Mouse (Mus musculus) liver, adult (tissue): ENCODE data around the gene Afg1l.
A peak's percentile ranks its signal among the peaks of the same experiment; 100 is the strongest.

Source experiments
- GATA4 ChIP-seq: IDR thresholded peaks from 2 replicates; pipeline ENCODE4 v1.6.1; 2014; ENCODE audit warnings: mild to moderate bottlenecking, low read length; ENCODE audit not compliant: insufficient replicate concordance

Gene Afg1l

DNA sequence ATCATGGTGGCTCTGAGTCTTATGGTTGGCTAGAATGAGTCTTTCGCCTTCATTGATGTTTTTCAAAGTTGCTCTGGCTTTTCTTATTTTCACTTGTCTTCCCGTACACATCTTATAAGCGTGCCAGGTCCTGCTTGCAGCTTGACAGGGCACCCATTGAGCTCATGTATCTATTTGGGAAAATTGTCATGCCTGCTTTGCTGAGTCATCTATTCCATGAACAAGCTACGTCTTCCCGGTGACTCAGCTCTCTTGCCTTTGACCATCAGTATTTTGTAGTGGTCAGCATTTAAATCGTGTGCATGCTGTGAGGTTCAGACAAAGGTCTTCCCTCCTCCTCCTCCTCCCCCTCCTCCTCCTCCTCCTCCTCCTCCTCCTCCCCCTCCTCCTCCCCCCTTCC, 178.9 kb downstream of the Afg1l start:
- no peak for TF ChIP-seq GATA4

DNA sequence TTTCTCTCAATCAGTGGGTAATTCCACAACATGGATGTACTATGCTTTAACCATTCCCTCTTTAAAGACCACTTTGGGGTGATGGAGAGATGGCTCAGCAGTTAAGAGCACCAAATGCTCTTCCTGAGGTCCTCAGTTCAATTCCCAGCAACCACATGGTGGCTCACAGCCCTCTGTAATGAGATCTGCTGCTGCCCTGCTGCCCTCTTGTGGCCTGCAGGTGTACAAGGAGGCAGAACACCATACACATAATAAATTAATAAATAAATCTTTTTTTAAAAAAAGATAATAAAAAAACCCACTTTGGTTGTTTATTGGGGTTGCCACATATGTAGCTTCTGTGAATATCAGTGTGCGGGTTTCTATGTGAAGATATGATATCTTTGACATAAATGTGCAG, 180.4 kb downstream of the Afg1l start:
- no peak for TF ChIP-seq GATA4

DNA sequence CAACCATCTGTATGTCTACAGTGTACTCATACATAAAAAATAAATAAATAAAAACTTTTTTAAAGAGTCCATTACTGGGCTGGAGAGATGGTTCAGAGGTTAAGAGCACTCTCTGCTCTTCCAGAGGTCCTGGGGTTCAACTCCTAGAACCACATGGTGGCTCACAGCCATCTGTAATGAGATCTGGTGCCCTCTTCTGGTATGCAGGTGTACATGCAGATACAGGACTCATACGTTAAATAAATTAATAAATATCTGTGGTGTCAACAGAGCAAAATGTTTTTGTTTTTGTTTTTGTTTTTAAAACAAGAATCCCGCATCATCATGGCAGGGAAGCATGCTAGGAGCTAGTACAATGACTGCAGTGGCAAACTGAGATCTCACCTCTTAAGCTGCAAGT, 181.3 kb downstream of the Afg1l start:
- no peak for TF ChIP-seq GATA4

DNA sequence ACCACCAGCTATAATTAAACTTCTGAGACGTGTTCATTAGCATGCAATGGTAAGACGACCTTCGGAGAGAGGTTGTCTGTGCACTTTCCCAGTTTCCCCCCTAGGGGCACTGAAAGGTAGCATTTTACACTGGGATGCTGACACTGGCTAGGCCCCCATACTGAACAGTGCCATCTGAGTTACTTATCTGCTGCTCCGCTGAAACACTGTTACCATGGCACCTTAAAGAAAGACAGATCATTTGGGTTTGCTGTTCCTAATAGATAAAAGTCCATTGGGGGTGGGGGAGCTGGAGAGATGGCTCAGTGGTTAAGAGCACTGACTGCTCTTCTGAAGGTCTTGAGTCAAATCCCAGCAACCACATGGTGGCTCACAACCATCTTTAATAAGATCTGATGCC, 181.8 kb downstream of the Afg1l start:
- no peak for TF ChIP-seq GATA4

DNA sequence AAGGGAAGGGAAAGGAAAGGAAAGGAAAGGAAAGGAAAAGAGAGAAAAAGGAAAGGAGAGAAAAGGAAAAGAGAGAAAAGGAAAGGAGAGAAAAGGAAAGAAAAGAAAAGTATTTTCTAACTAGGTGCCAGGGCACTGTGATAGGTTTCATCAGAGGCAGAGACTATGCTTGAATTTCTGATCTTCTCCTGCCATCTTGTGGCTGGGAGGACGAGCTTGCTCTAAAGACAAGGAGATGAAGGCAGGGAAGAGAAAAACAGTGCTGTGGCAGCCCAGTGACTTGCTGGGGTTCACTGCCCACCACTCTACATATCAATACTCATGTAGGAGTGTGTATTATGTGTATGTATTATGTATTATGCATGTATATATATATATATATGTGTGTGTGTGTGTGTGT, 183.3 kb downstream of the Afg1l start:
- TF ChIP-seq GATA4, result no peak

DNA sequence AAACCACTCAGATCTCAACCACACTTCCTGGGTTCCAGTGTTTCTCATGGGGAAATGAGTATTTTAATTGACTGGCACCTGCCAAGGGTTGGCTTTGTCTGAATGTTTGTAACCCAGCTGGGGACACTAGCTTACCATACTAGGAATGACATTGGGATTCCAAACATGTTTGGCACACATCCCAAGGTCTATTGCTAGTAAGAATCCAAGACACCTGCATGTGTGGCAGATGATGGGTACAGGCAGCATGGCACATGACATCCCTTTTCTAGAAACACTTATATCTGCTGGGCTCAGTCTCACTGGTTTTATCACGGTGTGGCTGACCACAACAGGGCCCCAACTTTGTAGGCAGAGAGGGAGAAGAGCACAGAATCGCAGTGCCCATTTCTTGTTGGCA, 184.0 kb downstream of the Afg1l start:
- TF ChIP-seq GATA4, result no peak

DNA sequence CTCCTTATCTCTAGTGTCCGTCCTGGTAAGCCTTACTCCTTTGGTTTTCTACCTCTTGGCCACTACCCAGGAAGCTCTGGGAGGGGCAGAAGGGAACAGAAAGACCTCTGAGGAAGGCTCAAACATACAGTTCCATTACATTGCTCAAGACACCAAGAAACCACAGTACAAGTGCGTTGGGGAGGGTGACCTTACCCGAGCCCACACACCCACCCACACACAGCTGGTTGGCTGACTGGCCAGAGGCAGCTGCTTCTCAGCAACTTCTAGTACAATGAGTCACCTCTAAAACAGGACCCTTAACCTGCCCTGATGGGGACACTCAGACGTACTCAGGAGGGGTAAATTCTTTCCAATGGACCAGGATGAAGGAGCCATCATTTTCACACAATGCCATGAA, 184.5 kb downstream of the Afg1l start:
- TF ChIP-seq GATA4, result no peak

DNA sequence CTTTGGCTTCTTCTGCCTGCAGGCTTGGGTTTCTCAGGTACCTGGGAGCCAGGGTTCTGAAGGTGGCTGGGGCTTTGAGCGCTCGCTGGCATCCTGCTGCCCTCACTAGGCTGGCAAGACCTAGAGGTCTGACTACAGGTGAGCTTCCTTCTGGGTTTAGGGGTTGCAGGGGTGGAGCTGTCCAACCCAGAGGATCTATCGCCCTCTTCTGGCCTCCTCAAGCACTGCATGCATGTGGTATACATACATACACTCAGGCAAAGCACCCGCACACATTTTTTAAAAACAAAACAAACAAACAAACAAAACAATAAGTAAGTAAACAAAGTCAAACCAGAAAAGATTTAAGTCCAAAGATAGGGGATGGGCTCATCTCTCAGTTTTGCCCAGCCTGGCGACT, 187.0 kb downstream of the Afg1l start:
- TF ChIP-seq GATA4, result no peak

DNA sequence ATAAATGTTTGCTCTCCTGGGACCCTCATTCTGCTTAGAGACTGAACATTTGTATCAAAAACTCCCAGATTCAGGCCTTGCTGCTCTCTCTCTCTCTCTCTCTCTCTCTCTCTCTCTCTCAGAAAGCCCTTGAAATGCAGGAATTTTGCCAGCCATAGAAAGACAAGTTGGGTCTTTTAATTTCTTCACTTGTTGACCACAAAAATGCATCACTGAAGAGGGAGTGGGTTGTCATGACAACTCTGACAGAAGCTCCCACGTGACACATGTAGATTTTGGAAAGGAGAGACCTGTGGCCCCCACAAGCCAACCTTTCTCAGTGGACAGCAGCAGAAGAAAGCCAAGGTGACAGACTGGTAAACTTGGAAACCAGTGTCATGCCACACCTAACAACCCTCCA, 190.7 kb downstream of the Afg1l start:
- TF ChIP-seq GATA4, result no peak

DNA sequence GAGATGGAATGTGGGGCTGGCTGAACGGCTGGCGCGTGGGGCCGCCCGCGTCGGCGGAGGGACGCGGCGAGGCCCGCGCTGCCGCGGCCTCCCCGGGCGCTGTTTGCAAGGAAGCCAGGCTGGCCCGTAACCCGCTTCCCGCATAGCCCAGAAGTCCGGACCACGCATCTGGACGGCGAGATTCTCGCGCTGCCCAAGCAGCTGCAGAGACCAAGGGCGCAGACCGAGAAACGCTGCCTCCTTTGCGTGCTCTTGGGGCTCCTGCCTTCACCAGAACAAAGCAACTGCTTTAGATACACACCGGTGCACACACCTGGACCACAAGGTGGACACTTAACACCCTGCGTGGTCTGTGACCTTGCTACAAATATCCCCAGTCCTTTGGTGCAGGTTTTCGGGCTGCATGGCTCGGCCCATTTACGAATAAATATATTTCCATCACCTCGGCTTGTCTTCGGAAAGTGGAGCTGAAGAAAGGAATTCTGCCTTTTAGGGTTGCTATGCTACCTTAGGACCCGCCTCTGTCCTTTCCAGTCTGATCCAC, 200.0 kb downstream of the Afg1l start:
- TF ChIP-seq GATA4, result no peak

DNA sequence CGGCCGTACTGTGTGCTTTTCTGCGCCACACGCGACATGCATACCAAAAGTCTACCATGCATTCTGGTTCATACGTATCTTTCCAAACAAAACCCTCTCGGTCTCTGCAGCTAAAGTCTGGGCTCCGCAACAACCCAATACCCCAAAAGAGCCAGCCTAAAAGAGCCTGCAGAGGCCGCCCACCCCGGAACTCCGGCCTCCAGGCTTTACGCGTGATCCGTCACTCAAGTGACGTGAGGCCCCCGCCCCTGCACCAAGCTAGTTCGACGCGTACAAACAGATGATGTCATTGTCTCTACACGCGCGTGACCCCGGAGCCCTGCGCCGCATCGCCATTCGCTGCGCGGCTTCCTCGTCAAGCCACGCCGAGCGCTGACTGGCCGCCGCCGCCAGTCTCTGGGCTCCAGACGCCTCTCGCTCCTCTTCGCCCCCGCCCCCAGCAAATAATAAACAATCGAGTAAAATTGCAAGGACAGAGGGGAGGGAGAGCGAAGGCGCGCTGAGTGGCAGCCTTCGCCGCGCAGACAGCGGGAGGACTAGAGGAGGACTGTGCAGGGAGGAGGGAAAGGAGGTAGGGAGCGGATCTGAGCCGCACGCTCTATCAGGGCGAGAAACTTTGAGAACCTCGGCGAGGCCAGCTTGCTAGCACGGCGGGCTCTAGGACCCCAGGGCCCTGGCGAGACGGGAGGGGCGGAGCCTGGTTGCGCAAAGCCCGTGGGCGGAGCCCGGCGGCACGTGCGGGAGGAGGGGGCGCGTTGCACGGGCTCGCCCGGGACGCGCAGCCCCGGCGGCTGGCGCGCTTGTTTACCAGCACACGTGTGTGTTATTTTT, 200.7 kb downstream of the Afg1l start:
- peak; percentile 5; the same call in 1 of the 2 replicates for TF ChIP-seq GATA4

DNA sequence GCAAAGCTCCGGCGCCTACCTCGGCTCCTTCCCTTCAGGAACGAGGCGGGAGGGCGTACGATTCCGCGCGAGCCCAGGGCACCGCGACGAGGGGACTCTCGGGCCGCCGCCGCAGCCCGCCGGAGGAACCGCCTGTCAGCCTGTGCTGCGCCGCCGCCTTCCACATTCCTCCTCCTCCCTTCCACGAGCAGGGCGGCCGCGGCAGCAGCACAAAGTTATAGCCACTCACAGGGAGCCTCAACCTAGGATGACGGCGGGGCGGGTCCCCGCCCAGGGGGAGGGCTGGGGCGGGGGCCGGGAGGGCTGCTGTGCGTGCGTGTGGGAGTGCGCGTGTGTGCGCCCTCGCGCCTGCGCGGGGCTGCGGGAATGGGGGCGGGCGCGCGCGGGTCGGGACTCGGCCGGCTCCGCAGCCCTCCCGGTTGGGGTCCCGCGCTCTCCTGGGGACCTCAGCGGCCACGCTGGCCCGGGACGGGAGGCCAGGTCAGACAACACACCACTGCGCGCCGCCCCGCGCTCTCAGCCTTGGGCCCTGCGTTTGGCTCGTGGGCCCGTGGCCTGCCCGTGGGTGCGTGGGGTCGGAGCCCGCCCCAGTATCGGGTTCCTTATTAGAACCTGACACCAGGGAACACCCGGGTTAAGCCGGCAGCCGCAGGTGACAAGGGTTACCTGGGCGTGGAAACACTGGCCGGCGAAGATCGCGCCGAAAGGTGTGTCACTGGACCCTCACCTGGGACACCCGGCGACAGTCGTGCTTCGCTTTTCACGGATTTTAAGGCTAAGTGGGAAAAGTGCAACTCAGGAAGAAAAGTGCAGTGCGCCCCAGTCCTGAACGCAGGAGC, 201.6 kb downstream of the Afg1l start, which contains the start of gene Foxo3:
Foxo3 (minus strand) TSS at position 249 of the 839 bp plus-strand sequence.
- no peak for TF ChIP-seq GATA4

DNA sequence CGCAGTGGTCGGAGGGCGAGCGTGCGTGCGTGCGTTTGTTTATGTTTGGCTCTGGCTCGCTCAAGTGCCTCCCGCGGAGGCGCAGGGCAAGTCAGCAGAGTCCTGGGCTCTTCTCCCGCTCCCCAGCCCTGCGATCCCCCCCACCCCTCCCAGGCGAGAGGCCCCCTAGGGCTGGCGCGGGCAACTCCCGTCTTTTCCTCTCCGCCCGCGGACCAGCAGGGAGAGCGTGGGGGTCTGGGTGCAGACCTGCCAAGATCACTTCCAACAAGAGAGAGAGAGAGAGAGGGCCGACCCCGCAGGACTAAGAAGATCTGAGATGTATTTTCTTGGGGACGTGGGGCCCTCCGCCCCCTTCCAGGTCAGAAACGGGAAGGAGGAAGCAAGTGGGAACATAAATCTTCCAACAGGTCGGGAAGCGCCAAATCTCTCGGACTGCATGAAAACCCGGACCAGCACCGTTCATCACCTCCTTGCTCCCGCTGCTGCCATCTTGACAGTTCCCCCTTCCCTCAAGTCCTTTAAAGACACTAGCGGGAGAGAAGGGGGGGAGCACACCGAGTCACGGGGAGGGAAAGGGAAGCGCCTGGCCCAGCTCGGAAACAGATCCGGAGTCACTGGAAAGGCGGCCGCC, 202.4 kb downstream of the Afg1l start:
- no peak for TF ChIP-seq GATA4

DNA sequence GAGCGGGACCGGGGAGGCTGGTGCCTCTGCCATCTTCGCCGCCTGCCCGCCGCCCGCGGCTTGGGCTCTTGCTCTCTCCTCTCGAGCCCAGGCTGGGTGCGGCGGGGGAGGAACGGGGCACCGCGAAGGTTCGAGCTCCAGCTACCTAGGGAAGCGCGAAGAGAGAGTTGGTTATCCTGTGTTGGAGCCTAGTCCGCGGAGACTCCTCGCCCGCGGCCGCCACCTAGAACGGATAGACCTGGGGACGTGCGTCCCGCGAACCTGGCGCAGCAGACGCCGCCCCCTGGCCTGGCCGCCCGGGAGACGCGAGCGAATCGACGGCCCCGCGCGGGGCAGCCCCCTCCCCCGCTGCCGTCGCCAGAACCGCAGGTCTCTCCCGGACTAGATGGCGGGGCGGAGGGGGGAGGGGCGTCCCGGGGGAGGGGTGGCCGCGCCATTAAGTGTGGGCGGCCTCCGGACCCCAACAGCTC, 202.9 kb downstream of the Afg1l start:
- TF ChIP-seq GATA4, result no peak

DNA sequence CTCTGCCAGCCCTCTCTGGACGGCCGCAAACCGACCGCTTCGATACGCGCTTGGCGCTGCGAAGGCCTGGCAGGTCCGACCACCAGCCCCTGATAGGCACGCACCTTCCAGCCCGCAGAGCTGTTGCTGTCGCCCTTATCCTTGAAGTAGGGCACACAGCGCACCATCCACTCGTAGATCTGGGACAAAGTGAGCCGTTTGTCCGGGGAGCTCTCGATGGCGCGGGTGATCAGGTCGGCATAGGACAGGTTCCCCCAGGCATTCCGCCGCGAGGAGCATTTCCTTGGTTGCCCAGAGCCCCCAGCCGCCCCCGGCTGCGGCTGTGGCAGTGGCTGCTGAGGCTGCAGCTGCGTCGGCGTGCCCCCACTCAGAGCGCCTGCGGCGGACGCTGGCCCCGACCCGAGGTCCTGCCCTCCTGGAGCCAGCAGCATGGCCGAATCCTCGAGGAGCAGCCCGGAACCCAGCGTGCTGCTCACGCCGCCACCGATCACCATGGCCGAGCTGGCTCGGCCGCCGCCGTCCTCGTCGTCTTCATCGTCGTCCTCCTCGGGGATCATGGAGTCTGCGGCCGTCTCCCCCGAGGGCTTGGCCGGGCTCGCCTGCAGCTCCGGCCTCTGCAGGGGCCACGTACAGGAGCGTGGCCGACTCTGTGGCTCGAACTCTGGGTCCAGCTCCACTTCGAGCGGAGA, 203.5 kb downstream of the Afg1l start:
- no peak for TF ChIP-seq GATA4
